Mouse (Mus musculus) cerebellum, postnatal 4 days (tissue): ENCODE measurements at regions not wholly inside any gene's neighbourhood (a gene's known extent, or its start where the extent isn't known, plus 50 kb on each side); places are given as distances from the start of the nearest gene placed in this dataset.

Experiments
- DNase-seq, 2 experiments: peaks; one replicate each; pipeline ENCODE4 v3.0.0; 2022; ENCODE audit warnings: low spot score in 2 of 2, mixed read lengths in 1 of 2

DNA sequence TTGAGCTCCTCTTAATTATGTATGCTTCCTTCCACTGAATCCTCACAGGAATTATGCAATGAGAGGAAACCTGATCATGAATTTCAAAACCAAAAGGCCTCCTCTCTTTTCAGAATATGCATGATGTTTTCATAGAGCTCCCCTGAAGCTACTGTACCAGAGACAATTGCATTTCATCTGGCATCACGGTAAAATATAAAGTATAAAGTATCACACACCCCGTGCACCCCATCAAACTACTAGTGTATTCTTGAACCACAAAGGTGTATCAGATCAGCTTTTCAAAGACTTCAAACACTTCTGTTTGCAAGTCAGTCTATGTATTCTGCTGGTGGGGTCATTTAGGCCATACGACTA lies 144.4 kb upstream of the Cxadr start:
- no peak for DNase-seq

DNA sequence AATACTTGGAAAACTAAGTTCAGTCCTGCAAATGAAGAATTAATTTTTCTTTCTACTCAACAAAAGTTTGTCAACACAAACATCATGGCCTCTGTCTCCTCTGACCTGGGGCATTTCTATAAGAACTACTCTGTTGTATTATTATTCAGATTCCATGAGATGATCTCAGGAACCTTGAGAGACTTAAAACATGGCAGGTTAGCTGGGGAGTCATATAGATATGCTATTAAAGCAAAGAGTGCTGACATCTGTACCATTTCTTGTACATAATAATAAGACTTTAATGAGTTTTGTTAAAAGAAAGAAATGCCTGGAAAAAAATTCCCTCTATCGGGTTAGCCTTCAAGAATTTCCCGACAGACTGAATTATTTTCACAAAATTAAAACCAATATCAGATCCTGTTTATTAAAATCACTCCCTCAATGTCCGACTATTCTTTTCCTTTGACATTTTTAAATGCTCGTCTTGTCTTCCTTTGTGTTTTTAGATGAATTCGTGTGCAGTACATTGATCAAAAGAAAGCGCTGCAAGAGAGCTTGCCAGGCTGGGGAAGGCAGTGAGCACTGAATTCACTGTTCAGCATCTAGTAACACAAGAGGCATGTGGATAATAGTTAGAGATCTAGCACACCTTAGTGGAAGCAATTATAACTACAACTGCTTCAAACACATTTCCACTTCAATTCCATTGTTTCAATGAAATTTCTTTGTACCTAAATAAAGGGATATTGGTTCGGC lies 145.0 kb upstream of the Cxadr start:
- peak in 1 of 2 experiments; percentile 31 for DNase-seq

DNA sequence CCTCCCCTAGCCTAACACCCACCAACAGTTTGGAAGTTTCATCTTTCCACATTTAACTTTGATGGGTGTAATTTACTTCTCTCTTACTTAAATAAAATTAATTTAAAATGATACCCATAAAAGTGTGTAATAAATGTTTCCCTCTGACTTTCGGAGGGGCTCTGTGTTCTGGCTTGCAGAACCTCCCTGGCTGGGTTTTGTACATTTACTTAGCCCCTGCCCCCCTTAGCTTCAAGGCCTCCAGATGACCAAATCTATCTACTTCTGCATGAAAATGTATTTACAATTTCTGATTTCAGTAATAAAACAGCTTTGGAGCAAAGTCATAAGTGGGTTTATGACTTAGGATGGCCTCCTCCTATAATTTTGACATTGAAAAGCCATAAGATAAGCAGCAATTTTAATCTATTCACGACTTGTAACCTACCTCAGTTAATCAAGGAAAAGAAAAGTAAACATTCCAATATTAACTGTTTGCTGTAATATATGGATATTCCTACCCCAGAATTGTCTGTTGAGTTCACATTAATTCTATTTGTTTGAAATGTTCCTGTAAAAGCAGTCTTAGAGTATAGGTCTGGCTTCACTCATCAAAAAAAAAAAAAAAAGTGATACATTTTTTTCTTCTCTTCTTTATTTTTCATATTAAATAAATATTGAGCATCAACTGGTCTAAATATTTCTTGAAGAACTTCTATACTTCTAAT lies 147.2 kb upstream of the Cxadr start:
- DNase-seq, result no peak

DNA sequence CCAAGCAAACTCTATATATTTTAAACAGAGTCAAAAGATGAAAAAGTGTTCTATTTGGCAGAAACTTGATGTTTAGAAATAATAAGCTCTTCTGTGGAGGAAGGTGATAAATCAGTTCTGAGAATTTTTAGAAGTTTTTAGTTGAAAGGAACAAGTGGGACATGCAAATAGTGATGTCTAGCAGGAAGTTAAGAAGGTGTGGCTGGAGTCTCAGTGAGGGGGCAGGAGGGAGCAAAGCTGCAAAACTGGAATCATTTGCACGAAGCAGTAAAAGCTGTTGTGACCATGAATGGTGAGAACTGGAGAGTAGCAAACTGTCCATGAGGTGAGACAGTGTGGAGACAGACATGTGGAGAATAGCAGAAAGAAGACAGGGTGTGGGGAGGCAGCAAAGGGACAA lies 157.1 kb upstream of the Cxadr start:
- DNase-seq, result no peak

DNA sequence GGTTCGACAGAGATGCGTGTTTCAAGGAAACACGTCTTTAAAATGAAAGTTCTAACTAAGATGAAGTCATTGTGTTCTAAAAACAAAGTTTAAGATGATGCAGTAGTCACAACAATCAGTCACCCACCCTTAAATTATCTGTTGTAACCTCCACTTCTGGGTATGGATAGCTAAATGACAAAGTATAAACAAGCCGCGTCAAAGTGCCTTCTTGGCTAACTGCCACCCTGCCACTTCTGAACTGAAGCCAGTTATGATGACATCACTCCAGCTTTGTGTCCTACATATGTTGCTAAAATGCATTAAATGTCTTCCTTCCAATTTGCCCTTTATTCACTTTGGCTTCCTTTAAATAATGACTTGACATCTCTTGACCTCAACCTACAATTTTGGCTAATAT lies 165.8 kb upstream of the Cxadr start:
- DNase-seq, result peak in 1 of 2 experiments; percentile 10

DNA sequence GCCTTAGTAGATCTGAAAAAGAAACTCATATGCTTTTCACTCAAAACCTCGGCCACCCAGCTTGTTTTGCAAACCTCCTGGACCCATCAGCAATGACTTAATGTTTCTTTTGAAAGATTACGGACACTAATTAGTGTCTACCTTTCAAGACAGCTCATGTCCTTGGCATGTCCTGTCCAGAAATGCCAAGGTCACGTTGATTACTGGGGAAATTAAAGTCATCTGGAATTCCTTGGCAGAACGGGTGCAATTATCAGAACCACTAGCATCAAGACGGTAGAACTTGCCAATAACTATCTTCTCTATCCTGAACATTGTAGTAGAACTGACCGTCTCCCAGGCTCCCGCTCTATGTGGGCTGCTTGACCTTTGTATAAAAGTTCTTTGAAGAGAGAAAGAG lies 166.8 kb upstream of the Cxadr start:
- DNase-seq, result no peak

DNA sequence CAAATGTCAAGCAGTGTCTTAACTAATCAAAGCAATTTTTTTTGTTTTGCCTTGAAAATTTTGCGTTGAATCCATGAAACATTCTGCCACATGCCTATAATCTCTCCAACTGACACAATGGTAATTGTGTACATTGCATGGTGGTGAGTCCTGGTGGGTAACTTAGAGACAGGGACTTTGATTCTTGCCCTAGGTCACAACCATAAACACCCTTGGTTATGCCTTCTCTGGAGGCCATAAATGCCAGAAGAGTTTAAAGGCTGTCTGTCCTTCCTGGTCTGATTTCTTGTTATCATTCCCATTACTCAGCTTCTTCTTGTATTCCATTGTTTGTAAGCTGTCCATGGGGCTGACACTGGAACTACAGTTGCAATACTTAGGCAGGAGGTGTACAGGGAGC lies 179.6 kb upstream of the Cxadr start:
- no peak for DNase-seq

DNA sequence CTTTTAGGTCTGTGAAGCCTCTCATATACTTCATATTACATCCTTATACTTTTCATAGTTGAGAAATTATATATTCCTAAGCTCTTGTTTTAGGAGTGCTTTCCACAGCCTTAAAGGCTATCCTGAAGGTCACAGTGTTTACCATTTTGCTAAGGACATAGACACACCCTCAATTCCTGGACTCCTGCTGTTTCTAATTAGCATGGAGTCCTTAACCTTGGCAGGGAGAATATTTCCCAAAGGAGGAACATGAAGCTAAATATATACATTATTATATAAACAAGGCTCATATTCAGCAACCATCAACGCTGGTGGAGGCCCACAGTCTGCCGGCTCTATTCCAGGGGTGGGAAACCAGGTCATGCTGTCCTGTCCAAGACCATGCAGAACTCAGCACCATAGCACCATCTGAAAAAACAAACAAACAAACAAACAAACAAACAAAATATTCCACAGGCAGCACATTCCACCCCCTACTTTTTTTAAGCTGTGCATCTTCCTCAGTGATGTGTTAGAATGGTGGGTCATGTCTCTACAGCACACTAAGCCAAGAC lies 180.9 kb upstream of the Cxadr start:
- DNase-seq, result no peak

DNA sequence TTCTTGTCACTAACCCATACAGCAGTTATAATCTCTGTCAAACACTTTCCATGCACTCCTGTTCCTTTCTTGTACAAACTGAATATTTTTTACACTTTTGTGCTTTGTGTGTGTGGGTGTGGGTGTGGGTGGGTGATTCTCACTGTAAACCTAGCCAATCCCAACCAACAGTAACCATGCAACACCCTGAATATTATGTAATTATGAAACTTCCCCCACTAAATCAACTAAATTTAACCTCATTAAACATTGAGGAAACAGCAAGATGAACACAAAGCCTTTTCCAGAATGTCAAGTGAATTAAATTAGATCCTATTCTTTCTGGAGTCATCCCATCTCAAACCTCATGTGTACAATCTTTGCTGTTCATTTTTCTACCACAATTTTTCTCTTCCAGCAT lies 197.0 kb upstream of the Cxadr start:
- no peak for DNase-seq

DNA sequence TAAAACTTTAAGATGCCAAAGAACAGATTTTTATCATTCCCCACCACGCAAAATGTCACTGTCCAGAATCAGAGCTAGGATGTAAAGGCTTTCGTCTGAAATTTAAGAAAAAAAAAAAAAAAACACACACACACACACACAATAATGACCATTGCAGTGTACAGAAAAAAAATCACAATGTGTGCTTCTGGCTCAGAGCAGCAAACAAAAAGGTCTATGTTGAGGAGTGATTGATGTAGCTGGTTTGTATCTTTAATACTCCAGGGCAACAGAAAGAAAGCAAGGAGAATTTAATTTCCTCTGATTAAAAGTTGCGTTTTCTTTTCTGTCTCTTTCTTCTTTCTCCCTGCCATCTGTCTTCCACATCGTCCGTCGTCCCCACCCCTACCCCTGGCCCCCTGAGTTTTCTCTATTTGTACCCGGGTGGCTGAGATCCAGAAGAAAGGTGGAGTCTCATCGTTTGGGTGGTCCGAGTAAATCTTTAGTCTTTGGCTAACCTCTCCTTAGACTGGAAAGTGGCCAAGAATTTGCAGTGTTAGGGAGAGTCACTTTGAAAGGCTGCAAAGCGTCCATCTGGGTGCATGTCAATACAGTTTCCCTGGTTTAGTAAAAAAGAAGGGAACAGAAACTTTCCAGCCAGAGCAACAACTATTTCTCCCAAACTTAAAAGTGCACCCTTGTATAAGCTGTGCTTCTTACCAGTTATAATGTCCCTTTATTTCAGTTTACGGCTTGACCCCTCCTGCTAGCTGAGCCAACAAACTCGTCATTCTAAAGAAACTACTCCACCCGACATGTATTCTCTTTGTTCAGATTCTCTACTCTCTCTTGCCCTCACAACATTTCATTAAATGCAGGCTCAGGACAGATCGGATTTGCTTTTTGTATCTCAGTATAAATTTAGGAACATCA lies 199.6 kb upstream of the Cxadr start:
- peak in 1 of 2 experiments; percentile 17 for DNase-seq

DNA sequence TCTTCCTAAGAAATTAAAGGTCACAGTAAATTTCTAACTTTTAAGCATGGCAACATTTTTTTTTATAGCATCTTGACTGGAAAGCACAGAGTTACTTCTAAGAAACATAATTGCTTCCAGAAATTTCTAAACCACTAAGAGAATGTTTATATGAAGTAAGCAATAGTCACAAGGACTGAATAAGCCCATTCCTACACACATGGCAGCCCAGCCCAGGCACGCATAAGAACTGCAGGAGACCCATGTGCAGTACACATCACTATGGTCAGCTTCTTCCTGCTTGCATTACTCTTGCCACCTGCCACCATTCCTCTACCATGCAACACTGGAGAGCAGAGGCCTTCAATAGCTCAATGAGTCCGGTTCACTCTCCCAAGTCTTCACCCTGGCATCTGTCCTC lies 201.4 kb upstream of the Cxadr start:
- DNase-seq, result no peak

DNA sequence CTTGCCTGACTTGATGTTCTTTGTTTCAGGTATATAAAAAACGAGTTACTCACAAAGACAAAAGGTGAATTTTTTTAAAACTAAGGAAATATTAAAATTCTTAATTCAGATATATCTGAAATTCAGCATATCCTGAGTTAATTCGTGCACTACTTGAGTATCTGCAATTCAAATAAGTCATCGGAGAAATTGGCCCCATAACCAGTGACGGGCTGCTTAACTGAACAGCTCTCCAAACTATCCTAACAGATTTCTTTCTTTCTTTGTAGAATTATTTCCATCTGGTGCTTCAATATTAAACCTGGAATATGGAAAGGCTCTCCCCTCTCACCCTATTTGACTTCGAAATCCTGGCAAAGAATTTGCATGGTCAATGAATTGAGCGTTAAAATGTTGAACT lies 202.2 kb upstream of the Cxadr start:
- no peak for DNase-seq

DNA sequence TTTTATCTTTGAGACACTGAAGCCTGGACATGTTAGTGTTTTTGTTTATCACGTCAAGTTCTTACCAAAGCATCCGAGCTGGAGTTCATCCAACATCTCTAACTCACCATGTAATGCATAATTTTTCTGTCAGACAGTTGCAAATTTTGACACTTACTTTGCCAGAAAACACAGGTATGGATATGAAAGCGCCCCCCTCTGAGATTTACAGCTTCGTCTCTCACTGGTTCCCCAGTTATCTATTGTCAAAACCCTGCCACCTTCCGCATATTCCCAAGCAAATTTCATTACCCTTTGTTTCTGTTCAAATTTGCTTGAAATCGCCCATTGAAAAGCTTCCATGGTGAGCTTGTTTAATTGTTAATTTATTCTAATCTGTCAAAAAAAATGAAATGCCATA lies 202.7 kb upstream of the Cxadr start:
- DNase-seq, result no peak

DNA sequence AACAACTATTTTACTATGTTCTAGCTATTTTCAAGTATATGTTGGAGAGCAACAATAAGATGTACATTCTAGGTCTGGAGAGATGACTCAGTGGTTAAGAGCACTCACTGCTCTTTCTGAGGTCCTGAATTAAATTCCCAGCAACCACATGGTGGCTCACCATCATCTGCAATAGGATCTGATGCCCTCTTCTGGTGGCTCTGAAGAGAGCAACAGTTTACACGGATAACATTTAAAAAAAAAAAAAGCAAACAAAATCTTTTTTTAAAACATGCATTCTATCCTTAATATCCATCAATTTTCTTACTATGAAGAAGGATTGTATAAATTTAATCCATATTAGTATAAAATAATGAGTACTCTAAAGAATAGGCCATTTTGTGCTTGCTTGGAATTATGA lies 204.7 kb upstream of the Cxadr start:
- no peak for DNase-seq

DNA sequence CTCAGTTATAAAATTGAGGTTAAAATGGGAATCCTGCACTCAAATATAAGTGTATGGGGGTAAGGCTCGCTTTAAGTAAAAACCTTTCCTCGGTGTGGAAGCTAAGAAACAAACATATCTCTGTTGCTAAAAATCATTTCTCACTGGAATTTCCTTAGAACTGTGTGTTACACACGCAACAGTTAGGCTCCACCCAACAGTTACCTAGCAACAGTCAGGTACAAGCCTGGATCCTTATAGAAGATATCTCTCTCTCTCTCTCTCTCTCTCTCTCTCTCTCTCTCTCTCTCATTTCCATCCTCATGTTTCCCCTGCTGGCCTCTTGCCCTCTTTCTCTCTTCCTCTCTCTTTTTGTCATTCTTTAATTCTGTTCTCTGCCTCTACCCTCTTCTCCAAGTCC lies 211.1 kb upstream of the Cxadr start:
- no peak for DNase-seq

DNA sequence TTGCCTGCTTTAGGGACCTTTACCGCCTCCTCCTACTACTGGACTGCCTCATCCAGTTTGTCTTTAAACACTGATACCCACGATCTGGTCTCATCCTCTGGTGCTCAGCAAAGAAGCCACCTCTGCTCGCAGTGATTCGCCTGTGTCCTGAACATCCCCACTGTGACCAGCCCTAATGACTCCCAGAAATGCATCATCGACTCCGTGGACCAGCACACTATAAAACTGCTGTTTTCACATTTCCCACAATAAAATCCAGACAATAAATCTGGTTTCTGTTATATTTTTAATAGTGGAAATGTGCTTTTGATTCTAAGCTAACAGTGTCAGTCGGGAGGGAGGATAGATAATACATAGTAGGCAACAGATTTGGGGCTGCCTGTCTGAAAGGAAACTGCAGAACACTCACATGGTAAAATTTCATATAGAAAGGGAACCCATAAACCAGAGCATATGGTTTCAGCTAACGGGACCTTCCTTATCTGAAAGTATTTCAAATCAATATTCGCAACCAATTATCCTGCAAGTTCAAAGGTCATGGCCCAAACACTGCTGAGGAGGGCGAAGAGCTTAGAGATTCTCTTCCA lies 233.7 kb upstream of the Cxadr start:
- no peak for DNase-seq

DNA sequence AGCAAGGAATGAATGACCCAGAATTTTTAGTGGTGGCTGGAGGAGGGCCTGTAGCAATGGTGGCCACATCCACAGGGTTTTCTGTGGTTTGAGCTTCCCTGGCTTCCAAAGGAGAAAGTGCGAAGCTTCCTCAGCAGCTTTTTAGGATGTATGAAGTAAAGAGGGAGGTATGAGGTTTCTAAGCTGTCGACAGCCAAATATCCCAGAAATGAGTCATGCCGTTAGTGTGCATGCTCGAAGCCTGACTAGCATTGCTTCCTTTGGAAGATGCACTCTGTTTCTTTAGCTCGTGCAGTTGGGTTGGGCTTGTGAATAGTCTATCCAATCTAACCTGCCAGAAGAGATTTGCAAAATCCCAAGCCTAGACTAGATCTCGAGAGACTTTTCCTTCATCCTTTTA lies 240.8 kb upstream of the Cxadr start:
- DNase-seq, result no peak

DNA sequence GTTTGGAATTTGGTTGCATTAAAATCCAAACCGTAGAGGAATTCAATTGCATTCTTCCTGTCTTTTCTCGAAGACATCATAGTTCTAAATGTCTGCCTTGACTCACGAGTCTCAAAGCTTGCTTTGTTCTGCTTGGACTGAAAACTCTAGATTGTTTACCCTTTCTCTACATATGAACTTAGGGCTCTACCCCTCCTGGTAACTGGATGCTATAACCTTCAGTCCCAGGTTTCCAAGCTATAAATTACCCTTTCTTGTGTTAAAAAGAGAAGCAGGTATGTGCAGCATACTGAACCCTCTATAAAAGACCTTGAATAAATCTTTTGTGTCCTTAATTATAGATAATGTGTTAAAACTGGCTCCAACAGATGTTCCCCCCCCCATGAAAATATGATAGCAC lies 243.7 kb upstream of the Cxadr start:
- no peak for DNase-seq

DNA sequence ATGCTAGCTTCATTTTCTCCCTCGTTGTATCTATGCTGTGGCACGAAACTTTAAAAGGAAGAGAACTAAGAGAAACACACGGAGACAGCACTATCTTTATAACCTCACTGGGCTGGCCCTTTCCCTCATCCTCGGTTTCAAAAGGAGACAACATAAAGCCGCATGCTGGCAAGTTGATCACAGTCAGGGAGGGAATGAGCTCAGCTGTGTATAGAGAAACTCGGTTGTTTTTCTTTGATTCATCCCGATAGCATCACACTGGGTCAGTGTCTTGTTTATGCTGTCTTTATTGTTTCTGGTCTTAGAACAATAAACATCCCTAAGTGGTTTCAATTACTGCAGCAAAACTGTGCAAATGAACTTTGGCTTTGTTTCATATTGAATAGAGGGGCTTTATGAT lies 249.2 kb upstream of the Cxadr start:
- DNase-seq, result no peak

DNA sequence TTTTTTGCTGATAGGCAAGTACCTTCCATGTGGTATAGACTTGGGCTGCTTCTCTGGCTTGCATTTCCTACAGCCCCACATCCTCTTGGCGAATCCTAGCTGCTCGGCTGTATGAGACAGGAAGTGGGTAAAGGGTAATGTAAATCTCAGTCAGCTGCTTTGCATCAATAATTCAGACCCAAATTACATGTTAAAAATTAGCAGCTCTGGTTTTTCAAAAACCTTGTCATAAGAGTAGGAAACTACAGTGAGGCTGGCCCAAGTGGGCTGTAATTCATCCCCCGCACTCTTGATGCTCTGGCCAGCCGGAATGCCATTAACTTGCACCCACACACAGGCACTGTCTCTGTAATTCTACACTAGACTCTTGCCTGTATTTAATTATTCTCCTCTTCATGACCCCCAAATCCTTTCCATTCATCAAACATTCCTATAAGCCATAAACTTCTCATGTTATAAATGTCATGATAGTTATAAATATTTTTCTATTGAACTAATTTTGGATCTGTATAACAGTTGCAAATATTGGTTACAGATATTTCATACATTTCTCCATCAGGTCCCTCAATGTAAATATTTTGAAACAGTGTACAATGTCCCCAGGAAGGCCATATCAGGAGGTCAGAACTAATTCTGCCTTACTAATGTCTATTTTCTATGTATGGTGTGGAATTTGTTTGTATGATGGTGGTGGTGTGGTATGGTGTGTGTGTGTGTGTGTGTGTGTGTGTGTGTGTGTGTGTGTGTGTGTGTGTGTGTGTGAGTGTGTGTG lies 261.0 kb upstream of the Cxadr start:
- DNase-seq, result no peak

DNA sequence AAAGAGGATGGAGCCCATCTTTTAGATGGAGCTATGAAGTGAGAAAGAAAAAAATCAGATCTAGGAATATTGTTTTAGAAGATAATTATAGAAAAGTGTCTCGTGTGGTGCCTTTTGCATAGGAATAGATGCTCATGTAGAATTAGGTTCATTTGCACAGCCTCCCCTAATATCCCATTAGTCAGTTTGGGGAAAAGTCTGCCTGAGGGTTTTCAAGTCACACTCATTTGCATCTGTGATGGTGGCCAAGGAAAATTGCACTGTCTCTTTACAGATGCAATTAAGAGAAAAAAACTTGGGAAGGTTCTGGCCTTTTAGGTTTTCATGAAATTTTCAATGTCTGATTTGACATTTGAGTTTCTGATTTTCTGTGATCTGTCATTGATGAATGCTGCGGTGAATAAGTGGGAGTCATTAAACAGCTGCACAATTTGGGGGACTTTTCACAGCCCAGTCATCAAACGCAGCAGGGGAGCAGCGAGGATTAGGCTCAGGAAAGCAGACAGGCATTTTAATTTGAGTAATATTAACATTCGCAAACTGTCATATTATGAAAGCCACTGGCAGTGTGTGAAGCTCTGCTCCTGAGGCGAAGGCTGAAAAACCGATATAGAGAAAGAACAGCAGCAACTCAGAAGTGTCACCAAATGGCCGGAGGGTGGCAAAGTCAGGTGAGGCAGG lies 281.5 kb upstream of the Cxadr start:
- DNase-seq, result peak in 1 of 2 experiments; percentile 2
